Mouse (Mus musculus): ENCODE measurements around the gene Eef2kmt. TPM values are rescaled to one million over a fixed set of nuclear protein-coding genes. Genes with fewer than 3 reads are reported as not detected.

The Eef2kmt gene
- 12.7 and 15.8 TPM in 2 replicates for polyA plus RNA-seq (2015; fragmentation: Nextera tagmentation; extraction: Ambion mirVana)

GRCm38 (mm10) chr16:5255779-5256496, at the start of gene Eef2kmt:
TSS of gene Eef2kmt (minus strand) at chr16:5255983.

GRCm38 (mm10) chr16:5233418-5234313, 22.1 kb downstream of the Eef2kmt start, which contains the start of gene Alg1:
TSS of gene Alg1 (plus strand) at chr16:5233621.

GRCm38 (mm10) chr16:5222140-5222539, 33.6 kb downstream of the Eef2kmt start, which contains the start of gene AU021092:
TSS of gene AU021092 (minus strand) at chr16:5222299.

GRCm38 (mm10) chr16:5203668-5204433, 51.9 kb downstream of the Eef2kmt start, which contains the start of gene Nagpa:
TSS of gene Nagpa (minus strand) at chr16:5204012.

Other genes with a start within 250 kb of the Eef2kmt start
- gene Smim22, start 248.7 kb downstream of the Eef2kmt start, polyA plus RNA-seq (2015; fragmentation: Nextera tagmentation; extraction: Ambion mirVana) = 1.1 and 1.8 TPM in 2 replicates
- 41.5 and 49.4 TPM in 2 replicates for gene Rogdi, start 242.4 kb downstream of the Eef2kmt start, polyA plus RNA-seq (2015; fragmentation: Nextera tagmentation; extraction: Ambion mirVana)
- 44.9 and 52.4 TPM in 2 replicates for gene Glyr1, start 206.1 kb downstream of the Eef2kmt start, polyA plus RNA-seq (2015; fragmentation: Nextera tagmentation; extraction: Ambion mirVana)
- gene Ubn1, start 205.9 kb downstream of the Eef2kmt start, polyA plus RNA-seq (2015; fragmentation: Nextera tagmentation; extraction: Ambion mirVana) = 16.3 and 16.7 TPM in 2 replicates
- 0.91 and 1.3 TPM in 2 replicates for gene Ppl, start 123.6 kb downstream of the Eef2kmt start, polyA plus RNA-seq (2015; fragmentation: Nextera tagmentation; extraction: Ambion mirVana)
- 0.04 TPM in 1 of 2 replicates, not detected in the other for gene Sec14l5, start 108.9 kb downstream of the Eef2kmt start, polyA plus RNA-seq (2015; fragmentation: Nextera tagmentation; extraction: Ambion mirVana)
- gene Nagpa, start 52.0 kb downstream of the Eef2kmt start, polyA plus RNA-seq (2015; fragmentation: Nextera tagmentation; extraction: Ambion mirVana) = 13.2 and 14.6 TPM in 2 replicates
- 11.2 and 13.8 TPM in 2 replicates for gene AU021092, start 33.7 kb downstream of the Eef2kmt start, polyA plus RNA-seq (2015; fragmentation: Nextera tagmentation; extraction: Ambion mirVana)
- 15.1 and 17.8 TPM in 2 replicates for gene Alg1, start 22.4 kb downstream of the Eef2kmt start, polyA plus RNA-seq (2015; fragmentation: Nextera tagmentation; extraction: Ambion mirVana)